Mouse (Mus musculus) neural tube, embryonic 12.5 days (tissue): ENCODE results near the gene Gipr. TPM values are rescaled to one million over a fixed set of nuclear protein-coding genes. Genes with fewer than 3 reads are reported as not detected.

Source experiments
- ATAC-seq: fragments of 200-750 bp; cut with Nextera tagmentation; 2 replicates; pipeline ENCODE4 v1.8.0; 2017; ENCODE audit warnings: low read depth, mild to moderate bottlenecking, moderate TSS enrichment, moderate library complexity; ENCODE audit not compliant: low FRiP score
- H3K27ac ChIP-seq: fragments of 300-500 bp; sonication (generic); 2 replicates; pipeline ENCODE4 v1.5.1; 2016
- H3K27me3 ChIP-seq: fragments of 300-500 bp; sonication (generic); replicated peaks from 2 replicates; pipeline ENCODE4 v1.6.1; 2016; ENCODE audit warnings: mild to moderate bottlenecking
- H3K36me3 ChIP-seq: fragments of 300-500 bp; sonication (generic); 2 replicates; pipeline ENCODE4 v1.6.1; 2016; ENCODE audit warnings: mild to moderate bottlenecking
- H3K4me1 ChIP-seq: fragments of 300-500 bp; sonication (generic); 2 replicates; pipeline ENCODE4 v1.6.1; 2016
- H3K4me2 ChIP-seq: fragments of 300-500 bp; sonication (generic); replicated peaks from 2 replicates; pipeline ENCODE4 v1.6.1; 2016; ENCODE audit warnings: mild to moderate bottlenecking
- H3K4me3 ChIP-seq: fragments of 300-500 bp; sonication (generic); 2 replicates; pipeline ENCODE4 v1.5.1; 2016
- H3K9ac ChIP-seq: fragments of 300-500 bp; sonication (generic); 2 replicates; pipeline ENCODE4 v1.6.1; 2016; ENCODE audit warnings: mild to moderate bottlenecking
- H3K9me3 ChIP-seq: fragments of 300-500 bp; sonication (generic); 2 replicates; pipeline ENCODE4 v1.6.1; 2016; ENCODE audit warnings: mild to moderate bottlenecking
- WGBS: fragments of 180-500 bp; shearing (Covaris S2); methylation state at CpG from one replicate; pipeline ENCODE4 v1.1.7; 2016; 5-methylcytosine and 5-hydroxymethylcytosine counted together
- polyA plus RNA-seq: library from polyadenylated mRNA; unstranded; fragments of >200 nt; fragmentation: Nextera tagmentation; extraction: Ambion mirVana; gene quantifications from 2 replicates; pipeline ENCODE4 v1.2.1, GENCODE M21; 2016

The Gipr gene
- polyA plus RNA-seq: 1.1 and 1.8 TPM in 2 replicates

- H3K27me3 ChIP-seq: peaks cover 28% of the 10 kb centered on the region
- no peak within 1 kb of the TSS for H3K27ac ChIP-seq
- peak within 1 kb of the TSS; percentile 48 for H3K4me2 ChIP-seq
These were observed at the start of gene Gipr for GRCm38 (mm10) chr7:19165656-19166423. Gipr (minus strand) TSS chr7:19166127.

GRCm38 (mm10) chr7:19214940-19215339, 49.0 kb upstream of the Gipr start:
- Histone ChIP-seq H3K27me3 (peaks cover 12% of the 10 kb centered on the region), H3K4me3 (no peak overlapping the region), H3K9ac (no peak overlapping the region), H3K4me1 (peaks cover 6% of the 10 kb centered on the region; the same call in 1 of the 2 replicates), H3K27ac (no peak overlapping the region), H3K4me2 (no peak overlapping the region), H3K36me3 (no peaks in the 10 kb centered on the region), H3K9me3 (no peaks in the 10 kb centered on the region)
- ATAC-seq: no peak
- 76% methylated on average over 9 of the region's 9 CpGs for WGBS

More at GRCm38 (mm10) chr7:19165656-19166423, at the start of gene Gipr:
- Histone ChIP-seq H3K9me3 (no peaks in the 10 kb centered on the region), H3K4me3 (no peak within 1 kb of the TSS), H3K36me3 (no peaks in the 10 kb centered on the region), H3K9ac (no peak within 1 kb of the TSS), H3K4me1 (peaks cover 19% of the 10 kb centered on the region)
- ATAC-seq: peak; percentile 36; the same call in 1 of the 2 replicates
- 13% methylated on average over 14 of the region's 14 CpGs for WGBS

GRCm38 (mm10) chr7:19214369-19214768, 48.4 kb upstream of the Gipr start:
- ATAC-seq: no peak
- WGBS: 78% methylated on average over 7 of the region's 7 CpGs
- Histone ChIP-seq H3K4me3 (no peak overlapping the region), H3K9me3 (no peaks in the 10 kb centered on the region), H3K27ac (no peak overlapping the region), H3K36me3 (no peaks in the 10 kb centered on the region), H3K4me2 (no peak overlapping the region), H3K9ac (no peak overlapping the region), H3K4me1 (peaks cover 6% of the 10 kb centered on the region; the same call in 1 of the 2 replicates), H3K27me3 (peaks cover 12% of the 10 kb centered on the region)

- WGBS: 51% methylated on average over 2 of the region's 2 CpGs
- peaks cover 6% of the 10 kb centered on the region; the same call in 1 of the 2 replicates for H3K4me1 ChIP-seq
- peaks cover 12% of the 10 kb centered on the region for H3K27me3 ChIP-seq
- H3K4me2 ChIP-seq: no peak overlapping the region
- H3K27ac ChIP-seq: no peak overlapping the region
- no peak for ATAC-seq
- H3K9ac ChIP-seq: no peak overlapping the region
- no peaks in the 10 kb centered on the region for H3K9me3 ChIP-seq
- no peak overlapping the region for H3K4me3 ChIP-seq
- H3K36me3 ChIP-seq: no peaks in the 10 kb centered on the region
These were observed 47.5 kb upstream of the Gipr start for GRCm38 (mm10) chr7:19213385-19213784.

GRCm38 (mm10) chr7:19211996-19212755, 46.2 kb upstream of the Gipr start, which contains the start of gene Gpr4:
Gpr4 (plus strand) TSS chr7:19212538.
- H3K9me3 ChIP-seq: no peaks in the 10 kb centered on the region
- H3K4me2 ChIP-seq: peak within 1 kb of the TSS; percentile 70
- 2% methylated on average over 29 of the region's 30 CpGs for WGBS
- H3K27me3 ChIP-seq: peaks cover 12% of the 10 kb centered on the region
- peak within 1 kb of the TSS; percentile 38 for H3K4me3 ChIP-seq
- H3K9ac ChIP-seq: peak within 1 kb of the TSS; percentile 45
- no peaks in the 10 kb centered on the region for H3K36me3 ChIP-seq
- peaks cover 6% of the 10 kb centered on the region; the same call in 1 of the 2 replicates for H3K4me1 ChIP-seq
- no peak within 1 kb of the TSS for H3K27ac ChIP-seq
- ATAC-seq: peak; percentile 74; the same call in 1 of the 2 replicates

GRCm38 (mm10) chr7:19211041-19211675, 45.2 kb upstream of the Gipr start:
- ATAC-seq: no peak
- H3K4me2 ChIP-seq: no peak overlapping the region
- peaks cover 12% of the 10 kb centered on the region for H3K27me3 ChIP-seq
- H3K27ac ChIP-seq: no peak overlapping the region
- WGBS: 59% methylated on average over 5 of the region's 5 CpGs
- H3K4me1 ChIP-seq: peaks cover 6% of the 10 kb centered on the region; the same call in 1 of the 2 replicates
- no peaks in the 10 kb centered on the region for H3K9me3 ChIP-seq
- H3K9ac ChIP-seq: no peak overlapping the region
- H3K36me3 ChIP-seq: no peaks in the 10 kb centered on the region
- no peak overlapping the region for H3K4me3 ChIP-seq

- Histone ChIP-seq H3K9ac (no peak overlapping the region), H3K4me1 (peaks cover 6% of the 10 kb centered on the region; the same call in 1 of the 2 replicates), H3K36me3 (peaks cover 5% of the 10 kb centered on the region), H3K27ac (no peak overlapping the region), H3K4me2 (no peak overlapping the region), H3K27me3 (peaks cover 12% of the 10 kb centered on the region), H3K4me3 (no peak overlapping the region), H3K9me3 (no peaks in the 10 kb centered on the region)
- WGBS: 92% methylated on average over 5 of the region's 5 CpGs
- ATAC-seq: no peak
These were observed 44.1 kb upstream of the Gipr start for GRCm38 (mm10) chr7:19210010-19210409.

- no peak overlapping the region for H3K4me2 ChIP-seq
- 84% methylated on average over 4 of the region's 4 CpGs for WGBS
- no peak for ATAC-seq
- H3K9ac ChIP-seq: no peak overlapping the region
- H3K4me3 ChIP-seq: no peak overlapping the region
- H3K27me3 ChIP-seq: peaks cover 12% of the 10 kb centered on the region
- H3K9me3 ChIP-seq: no peaks in the 10 kb centered on the region
- no peak overlapping the region for H3K27ac ChIP-seq
- H3K36me3 ChIP-seq: peaks cover 10% of the 10 kb centered on the region
- peaks cover 6% of the 10 kb centered on the region; the same call in 1 of the 2 replicates for H3K4me1 ChIP-seq
These were observed 43.6 kb upstream of the Gipr start for GRCm38 (mm10) chr7:19209494-19209893.

- Histone ChIP-seq H3K9ac (no peak overlapping the region), H3K4me1 (peaks cover 6% of the 10 kb centered on the region; the same call in 1 of the 2 replicates), H3K36me3 (peaks cover 15% of the 10 kb centered on the region), H3K9me3 (no peaks in the 10 kb centered on the region), H3K4me3 (no peak overlapping the region), H3K27me3 (peaks cover 9% of the 10 kb centered on the region), H3K4me2 (no peak overlapping the region), H3K27ac (no peak overlapping the region)
- WGBS: 57% methylated on average over 7 of the region's 7 CpGs
- ATAC-seq: no peak
These were observed 43.1 kb upstream of the Gipr start for GRCm38 (mm10) chr7:19208944-19209472.

- peaks cover 18% of the 10 kb centered on the region for H3K36me3 ChIP-seq
- H3K27ac ChIP-seq: no peak overlapping the region
- ATAC-seq: no peak
- H3K4me3 ChIP-seq: no peak overlapping the region
- WGBS: 77% methylated on average over 13 of the region's 13 CpGs
- peaks cover 8% of the 10 kb centered on the region for H3K27me3 ChIP-seq
- peaks cover 6% of the 10 kb centered on the region; the same call in 1 of the 2 replicates for H3K4me1 ChIP-seq
- H3K9ac ChIP-seq: no peak overlapping the region
- H3K9me3 ChIP-seq: no peaks in the 10 kb centered on the region
- no peak overlapping the region for H3K4me2 ChIP-seq
These were observed 42.4 kb upstream of the Gipr start for GRCm38 (mm10) chr7:19208201-19208910.
